Mouse (Mus musculus) testis, postnatal 10 days (tissue): ENCODE results near the gene Olfr796.

ENCODE experiments used
- DNase-seq: peaks from one replicate; pipeline ENCODE4 v3.0.0; 2021; ENCODE audit warnings: low spot score

Gene Olfr796

GRCm38 (mm10) chr10:129612470-129612869, at the start of gene Olfr796:
TSS of gene Olfr796 (minus strand) at chr10:129612570.
- DNase-seq = no peak

GRCm38 (mm10) chr10:129657394-129657793, 45.0 kb upstream of the Olfr796 start, which contains the start of gene Olfr800:
TSS of gene Olfr800 (plus strand) at chr10:129657694.
- DNase-seq = no peak

GRCm38 (mm10) chr10:129651763-129652162, 39.4 kb upstream of the Olfr796 start:
- DNase-seq = no peak

GRCm38 (mm10) chr10:129637184-129637583, 24.8 kb upstream of the Olfr796 start, which contains the start of gene Olfr799:
TSS of gene Olfr799 (plus strand) at chr10:129637484.
- no peak for DNase-seq

GRCm38 (mm10) chr10:129627834-129628233, 15.5 kb upstream of the Olfr796 start, which contains the start of gene Olfr798:
TSS of gene Olfr798 (minus strand) at chr10:129627934.
- DNase-seq = no peak

GRCm38 (mm10) chr10:129623251-129623650, 10.9 kb upstream of the Olfr796 start:
- no peak for DNase-seq

GRCm38 (mm10) chr10:129621724-129622123, 9.4 kb upstream of the Olfr796 start:
- DNase-seq = no peak

GRCm38 (mm10) chr10:129577066-129577465, 35.3 kb downstream of the Olfr796 start:
- no peak for DNase-seq

GRCm38 (mm10) chr10:129567355-129567754, 45.0 kb downstream of the Olfr796 start, which contains the start of gene Olfr794:
TSS of gene Olfr794 (plus strand) at chr10:129567655.
- no peak for DNase-seq
